ENCODE assay signal across 13 mouse cellular contexts in the genomic region with DNA sequence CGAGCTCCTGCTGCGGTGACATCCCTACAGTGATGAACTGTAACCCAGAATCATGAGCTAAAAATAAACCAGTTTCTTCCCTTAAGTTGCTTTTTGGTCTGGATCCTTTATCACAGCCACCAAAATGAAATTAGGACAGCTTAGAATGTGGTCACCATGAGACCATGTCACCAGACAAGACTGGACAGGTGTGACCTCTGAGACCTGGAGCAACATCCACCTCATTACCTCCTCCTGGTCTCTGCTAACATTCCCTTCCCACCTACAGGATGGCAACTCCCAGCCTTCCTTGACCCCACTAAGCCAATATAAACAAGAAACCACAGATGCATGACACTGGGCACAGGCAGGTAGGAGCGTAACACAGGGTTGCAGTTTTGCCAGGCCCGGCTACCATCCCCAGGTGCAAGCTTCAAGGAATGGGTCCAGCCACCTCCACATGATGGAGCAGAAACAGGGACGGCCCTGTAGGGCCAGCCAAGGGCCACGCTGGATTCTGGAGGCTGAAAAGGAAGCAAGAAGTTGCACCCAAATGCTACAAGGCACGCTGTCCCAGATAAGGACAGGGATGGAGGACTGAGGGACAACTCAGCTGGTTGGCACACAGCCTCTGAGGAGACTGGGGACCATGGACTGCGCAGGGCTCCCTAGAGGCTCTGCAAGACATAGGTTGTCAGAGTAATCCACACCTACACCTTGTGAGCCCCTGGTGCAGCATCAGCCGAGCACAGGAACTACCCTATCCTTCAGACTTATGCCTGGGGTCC. TPM values are rescaled to one million over a fixed set of nuclear protein-coding genes. Genes with fewer than 3 reads are reported as not detected.
DNase-seq lines count a peak whose midpoint lies in the region; ATAC-seq lines count a peak whose summit lies in the region.
"Had no signal": no experiment of that assay in that cellular context is flagged by ENCODE, and none has a peak within 500 bp of the region (broad histone marks: within the 10 kb centered on the region; RNA-seq: fewer than 3 reads in every experiment).

No protein-coding gene starts in this region.

- 86% methylated on average over 9 of the region's 9 CpGs for WGBS in lung, embryonic 15.5 days
- WGBS in limb, embryonic 15.5 days, result 93% methylated on average over 9 of the region's 9 CpGs
- 87% methylated on average over 9 of the region's 9 CpGs for WGBS in stomach, embryonic 15.5 days

- H3K4me3 ChIP-seq in lung, embryonic 15.5 days, result no peak overlapping the region
- no peak overlapping the region for H3K4me3 ChIP-seq in limb, embryonic 15.5 days
- no peak overlapping the region for H3K4me3 ChIP-seq in stomach, embryonic 15.5 days (replicated peaks)
- H3K4me3 ChIP-seq: midbrain, embryonic 12.5 days had no signal

- H3K27ac ChIP-seq in lung, embryonic 15.5 days, result peak overlapping the region; percentile 91; the same call in 1 of the 2 replicates
- H3K27ac ChIP-seq in limb, embryonic 15.5 days, result 0 out of 2 replicates have a peak overlapping the region, but pooled peaks have one; percentile 70
- 0 out of 2 replicates have a peak overlapping the region, but pooled peaks have one; percentile 79 for H3K27ac ChIP-seq in stomach, embryonic 15.5 days
- H3K27ac ChIP-seq: hindbrain, postnatal 0 days; midbrain, embryonic 12.5 days had no signal

- no peaks in the 10 kb centered on the region for H3K36me3 ChIP-seq in lung, embryonic 15.5 days
- peaks cover 15% of the 10 kb centered on the region; the same call in 1 of the 2 replicates for H3K36me3 ChIP-seq in limb, embryonic 15.5 days
- H3K36me3 ChIP-seq in stomach, embryonic 15.5 days, result 0 out of 2 replicates have a peak, but pooled peaks cover 3% of the 10 kb centered on the region
- H3K36me3 ChIP-seq: midbrain, embryonic 12.5 days had no signal

- no peaks in the 10 kb centered on the region for H3K27me3 ChIP-seq in lung, embryonic 15.5 days
- no peaks in the 10 kb centered on the region for H3K27me3 ChIP-seq in limb, embryonic 15.5 days
- H3K27me3 ChIP-seq in stomach, embryonic 15.5 days (replicated peaks), result no peaks in the 10 kb centered on the region
- H3K27me3 ChIP-seq: midbrain, embryonic 12.5 days had no signal

- ATAC-seq in lung, embryonic 15.5 days (ENCODE audit: borderline replicate concordance, extremely low read depth, low FRiP score, low TSS enrichment), result no peak
- ATAC-seq in limb, embryonic 15.5 days (ENCODE audit: insufficient number of reproducible peaks, low FRiP score, low TSS enrichment, low read depth), result no peak
- no peak for ATAC-seq in stomach, embryonic 15.5 days (ENCODE audit: insufficient read depth, low FRiP score, low read depth)
- ATAC-seq: hindbrain, postnatal 0 days had no signal

- H3K9me3 ChIP-seq in lung, embryonic 15.5 days, result no peaks in the 10 kb centered on the region
- no peaks in the 10 kb centered on the region for H3K9me3 ChIP-seq in limb, embryonic 15.5 days
- H3K9me3 ChIP-seq in stomach, embryonic 15.5 days, result no peaks in the 10 kb centered on the region
- H3K9me3 ChIP-seq: midbrain, embryonic 12.5 days had no signal

- no peak overlapping the region for H3K4me2 ChIP-seq in lung, embryonic 15.5 days
- H3K4me2 ChIP-seq in limb, embryonic 15.5 days, result no peak overlapping the region
- no peak overlapping the region for H3K4me2 ChIP-seq in stomach, embryonic 15.5 days
- H3K4me2 ChIP-seq: midbrain, embryonic 12.5 days had no signal

- peaks cover 38% of the 10 kb centered on the region for H3K4me1 ChIP-seq in lung, embryonic 15.5 days
- H3K4me1 ChIP-seq in limb, embryonic 15.5 days, result peaks cover 26% of the 10 kb centered on the region
- H3K4me1 ChIP-seq in stomach, embryonic 15.5 days, result peaks cover 20% of the 10 kb centered on the region

- H3K9ac ChIP-seq in lung, embryonic 15.5 days, result no peak overlapping the region
- no peak overlapping the region for H3K9ac ChIP-seq in limb, embryonic 15.5 days
- no peak overlapping the region for H3K9ac ChIP-seq in stomach, embryonic 15.5 days
- H3K9ac ChIP-seq: midbrain, embryonic 12.5 days had no signal

- DNase-seq in heart, adult 11 months, result peak; percentile 88
- DNase-seq in heart, adult 8-10 months (ENCODE audit: low spot score), result no peak
- DNase-seq in lung, postnatal 10 days, result no peak
- no peak for DNase-seq in urinary bladder, postnatal 10 days (ENCODE audit: low spot score)
- DNase-seq in layer of hippocampus, adult 18-20 months (ENCODE audit: low spot score in 2 of 2), result no peak
- DNase-seq: adrenal gland, postnatal 25 days; kidney, postnatal 25 days; thymus, adult 18-20 months had no signal

RNA-seq across cellular contexts. Expression of gene Piezo1, which starts 12.6 kb away (rescaled TPM):
- 10 to 100 TPM; 13.2 to 17.4 (median 13.7) TPM for total RNA-seq in heart, adult 8-10 months (2022)
- polyA plus RNA-seq in lung, embryonic 15.5 days (2015; fragmentation: Nextera tagmentation; extraction: Ambion mirVana), result 18.7 and 23.4 TPM in 2 replicates
- polyA plus RNA-seq in limb, embryonic 15.5 days (2015; fragmentation: Nextera tagmentation; extraction: Ambion mirVana), result 17.5 and 23.3 TPM in 2 replicates
- 12.8 and 16.3 TPM in 2 replicates for polyA plus RNA-seq in stomach, embryonic 15.5 days (2015; fragmentation: Nextera tagmentation; extraction: Ambion mirVana)
- 1 to 10 TPM; 3.2 to 3.5 TPM for total RNA-seq in layer of hippocampus, adult 18-20 months (2021)

RNA-seq across cellular contexts. Expression of gene Cdt1, which starts 29.3 kb away (rescaled TPM):
- 1 to 10 TPM; 1.9 to 2.4 (median 2.2) TPM for total RNA-seq in heart, adult 8-10 months (2022)
- polyA plus RNA-seq in lung, embryonic 15.5 days (2015; fragmentation: Nextera tagmentation; extraction: Ambion mirVana), result 42.7 and 44.9 TPM in 2 replicates
- polyA plus RNA-seq in limb, embryonic 15.5 days (2015; fragmentation: Nextera tagmentation; extraction: Ambion mirVana), result 31.8 and 36.1 TPM in 2 replicates
- polyA plus RNA-seq in stomach, embryonic 15.5 days (2015; fragmentation: Nextera tagmentation; extraction: Ambion mirVana), result 34.9 and 37.0 TPM in 2 replicates
- 1 to 10 TPM; 1.2 to 1.8 TPM for total RNA-seq in layer of hippocampus, adult 18-20 months (2021)

RNA-seq across cellular contexts. Expression of gene Aprt, which starts 38.2 kb away (rescaled TPM):
- 10 to 100 TPM; 39.5 to 50.6 (median 44.3) TPM for total RNA-seq in heart, adult 8-10 months (2022)
- 314 and 327 TPM in 2 replicates for polyA plus RNA-seq in lung, embryonic 15.5 days (2015; fragmentation: Nextera tagmentation; extraction: Ambion mirVana)
- polyA plus RNA-seq in limb, embryonic 15.5 days (2015; fragmentation: Nextera tagmentation; extraction: Ambion mirVana), result 268 and 295 TPM in 2 replicates
- 354 and 399 TPM in 2 replicates for polyA plus RNA-seq in stomach, embryonic 15.5 days (2015; fragmentation: Nextera tagmentation; extraction: Ambion mirVana)
- 10 to 100 TPM; 58.1 to 61.6 TPM for total RNA-seq in layer of hippocampus, adult 18-20 months (2021)
